Mouse (Mus musculus) neural tube, embryonic 11.5 days (tissue): ENCODE measurements at regions not wholly inside any gene's neighbourhood (a gene's known extent, or its start where the extent isn't known, plus 50 kb on each side); places are given as distances from the start of the nearest gene placed in this dataset.

Experiments used
- ATAC-seq: fragments of 200-750 bp; cut with Nextera tagmentation; 2 replicates; pipeline ENCODE4 v1.8.0; 2017; ENCODE audit warnings: moderate number of reproducible peaks, mild to moderate bottlenecking, moderate TSS enrichment, moderate library complexity; ENCODE audit not compliant: insufficient read depth, low FRiP score, low TSS enrichment
- DNase-seq: peaks from one replicate; pipeline ENCODE4 v3.0.0-alpha.2; 2015; ENCODE audit warnings: low spot score
- H3K27ac ChIP-seq: fragments of 300-500 bp; sonication (generic); 2 replicates; pipeline ENCODE4 v1.5.1; 2014; ENCODE audit warnings: low read depth, mild to moderate bottlenecking, low read length
- H3K27me3 ChIP-seq: fragments of 300-500 bp; sonication (generic); 2 replicates; pipeline ENCODE4 v1.6.1; 2014; ENCODE audit warnings: mild to moderate bottlenecking, low read length, mixed read lengths; ENCODE audit not compliant: control insufficient read depth, insufficient read depth
- H3K36me3 ChIP-seq: fragments of 300-500 bp; sonication (generic); 2 replicates; pipeline ENCODE4 v1.6.1; 2014; ENCODE audit warnings: mild to moderate bottlenecking, low read length, moderate library complexity, mixed read lengths; ENCODE audit not compliant: control insufficient read depth, insufficient read depth
- H3K4me1 ChIP-seq: fragments of 300-500 bp; sonication (generic); 2 replicates; pipeline ENCODE4 v1.6.1; 2014; ENCODE audit warnings: low read length, mixed read lengths; ENCODE audit not compliant: control insufficient read depth, insufficient read depth
- H3K4me2 ChIP-seq: fragments of 300-500 bp; sonication (generic); 2 replicates; pipeline ENCODE4 v1.6.1; 2014; ENCODE audit warnings: low read depth, mild to moderate bottlenecking, moderate library complexity
- H3K4me3 ChIP-seq: fragments of 300-500 bp; sonication (generic); 2 replicates; pipeline ENCODE4 v1.5.1; 2014; ENCODE audit warnings: low read depth, low read length
- H3K9ac ChIP-seq: fragments of 300-500 bp; sonication (generic); 2 replicates; pipeline ENCODE4 v1.6.1; 2014; ENCODE audit warnings: mild to moderate bottlenecking, low read length
- H3K9me3 ChIP-seq: fragments of 300-500 bp; sonication (generic); 2 replicates; pipeline ENCODE4 v1.6.1; 2016; ENCODE audit warnings: low read length; ENCODE audit not compliant: control insufficient read depth
- WGBS: fragments of 180-500 bp; shearing (Covaris S2); extraction: QIAGEN DNeasy Blood & Tissue Kit; methylation state at CpG from one replicate; pipeline ENCODE4 v1.1.7; 2014; 5-methylcytosine and 5-hydroxymethylcytosine counted together

- no peaks in the 10 kb centered on the region for H3K9me3 ChIP-seq
- H3K4me3 ChIP-seq = no peak overlapping the region
- H3K4me2 ChIP-seq = no peak overlapping the region
- ATAC-seq = no peak
- 84% methylated on average over 5 of the region's 5 CpGs for WGBS
- no peak overlapping the region for H3K9ac ChIP-seq
- no peak for DNase-seq
- H3K4me1 ChIP-seq = no peaks in the 10 kb centered on the region
- H3K27ac ChIP-seq = no peak overlapping the region
- H3K27me3 ChIP-seq = no peaks in the 10 kb centered on the region
- H3K36me3 ChIP-seq = no peaks in the 10 kb centered on the region
These were observed 303.8 kb downstream of the Agtpbp1 start for GRCm38 (mm10) chr13:59281199-59281598.

- Histone ChIP-seq H3K4me2 (no peak overlapping the region), H3K4me1 (no peaks in the 10 kb centered on the region), H3K9ac (no peak overlapping the region), H3K4me3 (no peak overlapping the region), H3K9me3 (no peaks in the 10 kb centered on the region), H3K27ac (no peak overlapping the region), H3K27me3 (no peaks in the 10 kb centered on the region), H3K36me3 (no peaks in the 10 kb centered on the region)
- ATAC-seq = no peak
- 81% methylated on average over 4 of the region's 4 CpGs for WGBS
- no peak for DNase-seq
These were observed 305.9 kb downstream of the Agtpbp1 start for GRCm38 (mm10) chr13:59279136-59279535.

GRCm38 (mm10) chr13:59271661-59272060 is 313.4 kb downstream of the Agtpbp1 start:
- H3K4me2 ChIP-seq = no peak overlapping the region
- H3K9ac ChIP-seq = no peak overlapping the region
- H3K9me3 ChIP-seq = no peaks in the 10 kb centered on the region
- H3K36me3 ChIP-seq = no peaks in the 10 kb centered on the region
- H3K4me1 ChIP-seq = no peaks in the 10 kb centered on the region
- H3K4me3 ChIP-seq = no peak overlapping the region
- WGBS = 83% methylated on average over 4 of the region's 4 CpGs
- H3K27me3 ChIP-seq = no peaks in the 10 kb centered on the region
- DNase-seq (no peak), ATAC-seq (no peak)
- no peak overlapping the region for H3K27ac ChIP-seq

DNA sequence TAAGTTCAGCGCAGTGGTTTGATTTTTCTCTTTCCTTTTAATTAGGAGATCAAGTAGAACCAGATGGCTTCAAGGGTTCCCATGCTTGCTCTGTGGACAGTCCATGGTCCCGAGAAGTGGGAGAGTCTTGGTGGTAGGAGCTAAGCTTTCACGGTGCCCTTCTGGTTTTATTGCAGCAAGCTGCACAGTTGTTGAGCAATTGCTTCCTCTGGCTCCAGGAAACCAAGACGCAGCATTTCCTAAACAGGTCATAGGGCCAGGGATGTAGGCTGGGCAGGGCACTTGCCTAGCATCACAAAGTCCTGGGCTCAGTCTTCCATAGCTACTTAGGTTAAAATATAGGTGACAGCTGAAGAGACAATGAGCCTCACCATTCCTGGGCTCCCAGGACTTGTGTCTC is 318.2 kb downstream of the Agtpbp1 start:
- H3K4me2 ChIP-seq = no peak overlapping the region
- DNase-seq = no peak
- H3K4me1 ChIP-seq = no peaks in the 10 kb centered on the region
- H3K36me3 ChIP-seq = no peaks in the 10 kb centered on the region
- no peak overlapping the region for H3K27ac ChIP-seq
- H3K9me3 ChIP-seq = no peaks in the 10 kb centered on the region
- no peak overlapping the region for H3K4me3 ChIP-seq
- 71% methylated on average over 4 of the region's 4 CpGs for WGBS
- no peak for ATAC-seq
- H3K9ac ChIP-seq = no peak overlapping the region
- H3K27me3 ChIP-seq = no peaks in the 10 kb centered on the region

DNA sequence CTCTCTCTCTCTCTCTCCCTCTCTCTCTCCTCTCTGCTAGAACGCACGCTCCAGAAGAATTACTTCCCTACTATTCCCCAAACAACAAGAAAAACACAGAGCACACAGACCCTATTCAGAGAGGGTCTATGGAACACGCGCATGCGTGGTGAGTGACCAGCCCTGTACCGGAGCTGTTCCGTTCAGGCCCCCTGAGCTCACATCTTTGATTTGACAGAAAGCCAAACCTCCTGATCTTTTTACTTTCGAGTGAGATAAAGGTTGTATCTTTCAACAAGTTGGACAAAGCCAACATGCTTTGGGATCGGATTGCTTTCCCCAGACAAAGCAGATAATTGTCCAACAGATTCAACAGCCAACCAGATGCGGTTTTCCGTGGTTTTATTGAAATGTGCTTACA is 320.9 kb downstream of the Agtpbp1 start:
- Histone ChIP-seq H3K9ac (no peak overlapping the region), H3K4me2 (no peak overlapping the region), H3K4me3 (no peak overlapping the region), H3K27me3 (no peaks in the 10 kb centered on the region), H3K4me1 (no peaks in the 10 kb centered on the region), H3K36me3 (no peaks in the 10 kb centered on the region), H3K9me3 (no peaks in the 10 kb centered on the region), H3K27ac (no peak overlapping the region)
- 85% methylated on average over 11 of the region's 11 CpGs for WGBS
- no peak for ATAC-seq
- DNase-seq = no peak

DNA sequence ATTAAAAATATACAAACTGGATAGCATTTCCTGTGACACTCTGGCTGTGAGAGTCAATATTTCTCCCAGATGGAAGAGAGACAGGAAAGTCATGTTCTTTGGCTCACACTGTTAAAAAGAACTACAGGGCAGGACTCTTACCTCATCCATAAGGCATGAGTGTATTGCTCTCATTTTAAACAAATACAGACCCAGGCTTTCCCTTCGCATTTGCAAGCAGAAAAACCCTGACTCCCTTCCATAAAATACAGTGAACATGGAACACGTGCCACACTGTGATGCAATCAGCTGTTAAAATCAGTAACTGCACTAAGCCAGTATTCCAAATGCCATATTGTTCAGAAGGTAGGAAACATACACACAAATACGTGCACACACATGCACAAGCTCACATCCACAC is 323.1 kb downstream of the Agtpbp1 start:
- H3K9ac ChIP-seq = no peak overlapping the region
- H3K27me3 ChIP-seq = no peaks in the 10 kb centered on the region
- no peak overlapping the region for H3K4me3 ChIP-seq
- H3K4me2 ChIP-seq = no peak overlapping the region
- H3K4me1 ChIP-seq = peaks cover 4% of the 10 kb centered on the region; the same call in 1 of the 2 replicates
- no peaks in the 10 kb centered on the region for H3K9me3 ChIP-seq
- WGBS = 82% methylated on average over 3 of the region's 3 CpGs
- H3K27ac ChIP-seq = no peak overlapping the region
- DNase-seq (no peak), ATAC-seq (no peak)
- no peaks in the 10 kb centered on the region for H3K36me3 ChIP-seq

- no peak overlapping the region for H3K4me3 ChIP-seq
- DNase-seq (peak; percentile 51), ATAC-seq (peak; percentile 58)
- no peaks in the 10 kb centered on the region for H3K9me3 ChIP-seq
- H3K4me2 ChIP-seq = no peak overlapping the region
- WGBS = 50% methylated on average over 12 of the region's 12 CpGs
- peaks cover 19% of the 10 kb centered on the region; the same call in 1 of the 2 replicates for H3K4me1 ChIP-seq
- H3K27me3 ChIP-seq = no peaks in the 10 kb centered on the region
- H3K27ac ChIP-seq = 0 out of 2 replicates have a peak overlapping the region, but pooled peaks have one; percentile 34
- no peak overlapping the region for H3K9ac ChIP-seq
- no peaks in the 10 kb centered on the region for H3K36me3 ChIP-seq
These were observed 329.1 kb downstream of the Agtpbp1 start for GRCm38 (mm10) chr13:59255798-59256435.

DNA sequence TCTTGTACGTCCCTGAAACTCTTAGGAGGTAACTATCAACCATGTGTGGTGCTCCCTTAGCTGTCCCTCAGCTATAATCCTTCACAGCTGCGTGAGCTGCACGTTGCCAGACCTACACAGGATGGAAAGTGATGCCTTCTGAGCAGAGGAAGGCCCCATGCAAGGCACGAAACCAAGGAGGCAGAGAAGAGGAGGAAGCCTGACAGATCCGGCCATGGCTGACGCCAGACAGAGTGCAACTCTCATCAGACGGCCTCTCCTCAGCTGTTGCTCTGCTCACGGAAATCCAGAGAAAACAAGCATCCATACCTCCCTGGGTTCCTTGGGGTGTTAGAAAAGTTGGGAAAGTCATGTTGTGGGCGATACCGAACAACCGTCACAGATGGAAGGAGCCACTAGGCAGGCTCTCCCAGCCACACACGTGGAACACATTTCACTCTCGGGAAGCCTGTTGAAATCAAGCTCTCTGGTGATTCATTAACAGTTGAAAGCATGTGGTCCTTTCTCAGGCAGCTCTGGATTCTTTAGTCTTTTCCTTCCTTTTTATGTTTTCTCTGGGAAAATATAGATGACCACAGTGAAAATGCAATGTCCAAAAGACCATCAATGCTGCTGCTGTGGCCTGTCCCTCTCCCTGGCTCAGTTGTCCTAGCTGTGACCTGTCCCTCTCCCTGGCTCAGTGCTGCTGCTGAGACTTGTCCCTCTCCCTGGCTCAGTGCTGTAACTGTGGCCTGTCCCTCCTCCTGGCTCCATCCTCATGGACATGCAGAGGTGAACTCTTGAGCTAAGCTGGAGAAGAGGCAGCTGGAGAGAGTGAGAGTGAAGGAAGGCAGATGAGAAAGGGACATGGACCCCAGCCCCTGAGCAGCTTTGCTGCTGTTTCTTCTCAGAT is 331.1 kb downstream of the Agtpbp1 start:
- Histone ChIP-seq H3K4me3 (no peak overlapping the region), H3K4me2 (no peak overlapping the region), H3K27me3 (no peaks in the 10 kb centered on the region), H3K27ac (no peak overlapping the region), H3K9ac (no peak overlapping the region), H3K36me3 (no peaks in the 10 kb centered on the region), H3K4me1 (peaks cover 19% of the 10 kb centered on the region; the same call in 1 of the 2 replicates), H3K9me3 (no peaks in the 10 kb centered on the region)
- DNase-seq (no peak), ATAC-seq (no peak)
- 63% methylated on average over 13 of the region's 13 CpGs for WGBS
